Mouse (Mus musculus) splenic B cell, adult 2 months (primary cell): Measurements from ENCODE around the gene Olfr1353.
"Not testable (repeated sequence)": the region's sequence is repeated elsewhere in the genome, so short reads cannot be mapped to it uniquely, and the experiment has no call there.

ENCODE experiments used
- DNase-seq: peaks from one replicate; pipeline ENCODE4 v3.0.0-alpha.2; 2011; ENCODE audit warnings: low read depth, low spot score
- H3K27me3 ChIP-seq: 2 replicates; pipeline ENCODE4 v1.6.1; 2012; ENCODE audit warnings: mild to moderate bottlenecking, low read length, moderate library complexity, mixed read lengths; ENCODE audit not compliant: control insufficient read depth, poor library complexity, insufficient read depth, severe bottlenecking
- H3K36me3 ChIP-seq: 2 replicates; pipeline ENCODE4 v1.6.1; 2012; ENCODE audit warnings: mild to moderate bottlenecking, low read length, moderate library complexity, mixed read lengths; ENCODE audit not compliant: control insufficient read depth, poor library complexity, insufficient read depth, severe bottlenecking

Gene Olfr1353

GRCm38 (mm10) chr10:78963009-78963408 lies at the start of gene Olfr1353:
Gene Olfr1353 (plus strand): TSS chr10:78963309.
- not testable (repeated sequence) for H3K36me3 ChIP-seq

GRCm38 (mm10) chr10:78950336-78950735 lies 12.8 kb upstream of the Olfr1353 start, which contains the start of gene Olfr8:
Gene Olfr8 (plus strand): TSS chr10:78950636.
- not testable (repeated sequence) for H3K36me3 ChIP-seq, DNase-seq, H3K27me3 ChIP-seq

More at GRCm38 (mm10) chr10:78963009-78963408, at the start of gene Olfr1353:
- DNase-seq, H3K27me3 ChIP-seq: not testable (repeated sequence)

- Histone ChIP-seq H3K27me3 (no peaks in the 10 kb centered on the region), H3K36me3 (no peaks in the 10 kb centered on the region)
Observed at GRCm38 (mm10) chr10:78980750-78981149, 17.6 kb downstream of the Olfr1353 start, which contains the start of gene Olfr1352. Gene Olfr1352 (plus strand): TSS chr10:78981050.

GRCm38 (mm10) chr10:79012172-79012571 lies 49.1 kb downstream of the Olfr1353 start, which contains the start of gene Olfr1351:
Gene Olfr1351 (plus strand): TSS chr10:79012472.
- no peak for DNase-seq
- Histone ChIP-seq H3K36me3 (no peaks in the 10 kb centered on the region), H3K27me3 (no peaks in the 10 kb centered on the region)

More at GRCm38 (mm10) chr10:78980750-78981149, 17.6 kb downstream of the Olfr1353 start, which contains the start of gene Olfr1352:
- no peak for DNase-seq
